Mouse (Mus musculus): ENCODE results near the gene Ins2. TPM values are rescaled to one million over a fixed set of nuclear protein-coding genes. Genes with fewer than 3 reads are reported as not detected.

The Ins2 gene
- polyA plus RNA-seq (2014; fragmentation: Nextera tagmentation; extraction: Ambion mirVana): not detected in 2 replicates

DNA sequence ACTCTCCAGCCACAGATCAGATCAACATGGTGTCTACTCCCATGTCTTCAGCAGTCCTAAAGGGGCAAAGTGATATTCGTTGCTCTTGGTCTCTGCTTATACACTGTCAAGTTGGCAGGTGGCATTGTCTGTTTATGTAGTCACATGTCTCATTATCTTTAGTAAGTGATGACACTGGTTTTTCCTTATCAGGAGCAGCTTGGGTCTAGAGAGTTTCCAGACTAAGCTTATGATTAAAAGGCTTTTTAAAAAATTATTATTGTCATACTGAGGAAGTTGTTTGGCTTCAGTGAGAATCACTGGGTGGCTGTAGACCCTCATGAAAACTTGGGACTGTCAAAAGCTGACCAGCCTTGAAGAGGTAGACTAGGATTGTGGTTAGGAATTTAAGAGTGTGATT lies at the start of gene Ins2:
Gene Ins2 (minus strand): TSS at position 101 of the 400 bp plus-strand sequence.
- Histone ChIP-seq H3K36me3 (ENCODE audit: control insufficient read depth, insufficient read depth, low read length) (no peaks in the 10 kb centered on the region), H3K4me1 (ENCODE audit: control insufficient read depth, insufficient read depth, low read length) (no peaks in the 10 kb centered on the region), H3K4me3 (ENCODE audit: low read depth, low read length) (no peak within 1 kb of the TSS), H3K9ac (ENCODE audit: low read length) (no peak within 1 kb of the TSS), H3K9me3 (ENCODE audit: control insufficient read depth, low read length) (no peaks in the 10 kb centered on the region), H3K27me3 (ENCODE audit: control insufficient read depth, insufficient read depth, low read length) (no peaks in the 10 kb centered on the region), H3K27ac (ENCODE audit: low read depth, low read length) (no peak within 1 kb of the TSS), H3K4me2 (ENCODE audit: low read depth) (no peak within 1 kb of the TSS)
- WGBS: 71% methylated on average over 1 of the region's 1 CpGs
- ATAC-seq (ENCODE audit: insufficient read depth, low FRiP score, low TSS enrichment) (no peak), DNase-seq (ENCODE audit: low spot score) (no peak)

DNA sequence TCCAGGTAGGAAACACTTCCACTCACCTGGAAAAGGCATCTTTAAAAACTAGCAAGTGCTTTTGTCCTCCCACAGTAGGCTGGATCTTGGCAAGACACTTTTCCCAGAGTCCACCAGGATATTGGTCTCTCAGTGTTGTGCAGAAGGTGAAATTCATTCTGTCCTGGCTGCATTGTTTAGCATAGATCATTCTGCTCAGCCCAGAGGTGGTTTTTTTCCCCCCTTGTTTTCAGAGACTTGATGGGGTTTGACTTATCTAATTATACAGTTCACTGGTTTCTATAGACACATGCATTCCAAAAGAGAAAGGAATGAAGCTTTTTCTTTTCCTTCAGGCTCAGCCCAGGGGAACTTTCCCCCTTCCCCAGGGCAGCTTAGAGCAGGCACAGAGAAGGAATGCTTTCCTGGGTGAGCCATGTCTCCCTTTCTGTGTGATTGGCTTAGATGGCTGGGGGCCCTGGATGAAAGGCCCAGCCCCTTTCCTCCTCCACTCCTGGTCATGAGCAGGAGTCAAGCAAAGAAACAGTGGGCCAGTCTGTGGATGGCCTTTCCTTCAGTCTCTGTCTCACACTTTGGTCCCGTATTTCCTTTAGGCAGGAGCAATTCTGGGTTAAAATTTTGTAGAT lies 49.6 kb upstream of the Ins2 start:
- Histone ChIP-seq H3K27ac (ENCODE audit: low read depth, low read length) (no peak overlapping the region), H3K4me1 (ENCODE audit: control insufficient read depth, insufficient read depth, low read length) (no peaks in the 10 kb centered on the region), H3K4me3 (ENCODE audit: low read depth, low read length) (no peak overlapping the region), H3K9me3 (ENCODE audit: control insufficient read depth, low read length) (no peaks in the 10 kb centered on the region), H3K9ac (ENCODE audit: low read length) (no peak overlapping the region; the same call in 1 of the 2 replicates), H3K4me2 (ENCODE audit: low read depth) (no peak overlapping the region), H3K27me3 (ENCODE audit: control insufficient read depth, insufficient read depth, low read length) (no peaks in the 10 kb centered on the region), H3K36me3 (ENCODE audit: control insufficient read depth, insufficient read depth, low read length) (no peaks in the 10 kb centered on the region)
- 73% methylated on average over 1 of the region's 1 CpGs for WGBS
- ATAC-seq (ENCODE audit: insufficient read depth, low FRiP score, low TSS enrichment) (no peak), DNase-seq (ENCODE audit: low spot score) (no peak)

DNA sequence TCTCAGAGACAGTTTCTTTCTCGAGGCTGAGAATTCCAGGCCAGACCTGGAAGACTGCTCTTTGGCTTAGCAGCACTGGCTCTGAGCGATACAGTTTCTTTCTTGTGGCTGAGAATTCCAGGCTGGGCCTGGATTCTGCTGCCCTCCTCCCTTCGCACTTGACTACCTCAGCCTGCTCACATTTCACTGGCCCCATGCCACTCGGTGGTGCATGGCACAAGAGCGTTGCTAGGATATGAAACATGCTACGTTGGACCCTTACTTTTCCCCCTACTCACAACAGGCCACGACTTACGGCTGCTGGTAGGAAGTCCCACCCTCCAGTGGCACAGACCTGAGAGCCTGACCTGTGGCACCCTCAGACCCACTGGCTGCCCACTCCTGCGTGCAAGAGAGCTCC lies 46.5 kb upstream of the Ins2 start:
- Histone ChIP-seq H3K4me1 (ENCODE audit: control insufficient read depth, insufficient read depth, low read length) (no peaks in the 10 kb centered on the region), H3K9me3 (ENCODE audit: control insufficient read depth, low read length) (no peaks in the 10 kb centered on the region), H3K4me3 (ENCODE audit: low read depth, low read length) (no peak overlapping the region), H3K27me3 (ENCODE audit: control insufficient read depth, insufficient read depth, low read length) (no peaks in the 10 kb centered on the region), H3K4me2 (ENCODE audit: low read depth) (no peak overlapping the region), H3K27ac (ENCODE audit: low read depth, low read length) (no peak overlapping the region), H3K9ac (ENCODE audit: low read length) (no peak overlapping the region), H3K36me3 (ENCODE audit: control insufficient read depth, insufficient read depth, low read length) (no peaks in the 10 kb centered on the region)
- 81% methylated on average over 9 of the region's 9 CpGs for WGBS
- DNase-seq (ENCODE audit: low spot score): no peak
- ATAC-seq (ENCODE audit: insufficient read depth, low FRiP score, low TSS enrichment): no peak

DNA sequence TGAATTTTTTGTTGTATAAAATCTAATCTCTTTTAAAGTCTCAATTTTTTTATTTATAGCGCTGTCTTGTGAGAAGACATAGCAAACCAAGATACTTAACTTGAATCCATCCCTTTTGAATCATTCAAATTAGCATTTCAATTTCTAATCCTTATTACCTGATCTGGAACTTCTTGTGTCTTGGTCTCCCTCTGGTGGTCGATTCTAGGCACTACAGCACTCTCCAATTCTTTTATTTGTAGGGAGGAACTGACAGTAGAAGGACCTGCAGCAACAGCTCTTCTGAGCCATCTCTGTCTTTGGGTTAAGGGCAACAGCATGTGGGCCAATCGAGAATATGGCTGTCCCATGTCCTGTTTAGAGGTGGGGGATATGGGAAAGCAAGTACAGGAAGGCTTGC lies 5.4 kb downstream of the Ins2 start:
- Histone ChIP-seq H3K4me2 (ENCODE audit: low read depth) (no peak overlapping the region), H3K4me1 (ENCODE audit: control insufficient read depth, insufficient read depth, low read length) (no peaks in the 10 kb centered on the region), H3K4me3 (ENCODE audit: low read depth, low read length) (no peak overlapping the region), H3K27ac (ENCODE audit: low read depth, low read length) (no peak overlapping the region), H3K27me3 (ENCODE audit: control insufficient read depth, insufficient read depth, low read length) (no peaks in the 10 kb centered on the region), H3K9ac (ENCODE audit: low read length) (no peak overlapping the region), H3K36me3 (ENCODE audit: control insufficient read depth, insufficient read depth, low read length) (no peaks in the 10 kb centered on the region), H3K9me3 (ENCODE audit: control insufficient read depth, low read length) (no peaks in the 10 kb centered on the region)
- DNase-seq (ENCODE audit: low spot score): peak; percentile 40
- 13% methylated on average over 3 of the region's 3 CpGs for WGBS
- no peak for ATAC-seq (ENCODE audit: insufficient read depth, low FRiP score, low TSS enrichment)

GRCm38 (mm10) chr7:142736943-142737490 lies 6.2 kb downstream of the Ins2 start:
- no peaks in the 10 kb centered on the region for H3K9me3 ChIP-seq (ENCODE audit: control insufficient read depth, low read length)
- WGBS: 65% methylated on average over 1 of the region's 1 CpGs
- H3K27ac ChIP-seq (ENCODE audit: low read depth, low read length): no peak overlapping the region
- DNase-seq (ENCODE audit: low spot score) (no peak), ATAC-seq (ENCODE audit: insufficient read depth, low FRiP score, low TSS enrichment) (no peak)
- H3K4me3 ChIP-seq (ENCODE audit: low read depth, low read length): no peak overlapping the region
- H3K27me3 ChIP-seq (ENCODE audit: control insufficient read depth, insufficient read depth, low read length): no peaks in the 10 kb centered on the region
- H3K9ac ChIP-seq (ENCODE audit: low read length): no peak overlapping the region
- no peak overlapping the region for H3K4me2 ChIP-seq (ENCODE audit: low read depth)
- H3K36me3 ChIP-seq (ENCODE audit: control insufficient read depth, insufficient read depth, low read length): no peaks in the 10 kb centered on the region
- no peaks in the 10 kb centered on the region for H3K4me1 ChIP-seq (ENCODE audit: control insufficient read depth, insufficient read depth, low read length)

DNA sequence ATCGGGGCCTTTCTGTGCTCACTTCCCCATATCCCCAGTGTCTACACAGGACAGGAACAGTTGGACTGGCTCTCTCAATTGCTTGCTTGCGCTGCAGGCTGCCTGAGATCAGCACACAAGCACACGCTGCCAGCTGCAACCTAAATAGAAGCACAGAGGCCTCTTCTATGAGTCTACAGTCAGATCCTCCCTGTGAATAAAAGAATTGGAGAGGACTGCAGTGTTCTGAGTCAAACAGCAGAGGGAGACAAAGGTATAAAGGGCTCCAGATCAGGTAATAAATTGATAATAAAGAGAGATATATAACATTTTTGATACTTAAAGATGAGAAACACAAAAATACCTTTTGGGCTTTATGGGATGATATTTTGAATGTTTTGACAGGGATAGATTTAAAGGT lies 17.2 kb downstream of the Ins2 start:
- Histone ChIP-seq H3K27ac (ENCODE audit: low read depth, low read length) (no peak overlapping the region), H3K27me3 (ENCODE audit: control insufficient read depth, insufficient read depth, low read length) (no peaks in the 10 kb centered on the region), H3K4me3 (ENCODE audit: low read depth, low read length) (no peak overlapping the region), H3K4me2 (ENCODE audit: low read depth) (no peak overlapping the region), H3K4me1 (ENCODE audit: control insufficient read depth, insufficient read depth, low read length) (no peaks in the 10 kb centered on the region), H3K9ac (ENCODE audit: low read length) (no peak overlapping the region), H3K9me3 (ENCODE audit: control insufficient read depth, low read length) (no peaks in the 10 kb centered on the region), H3K36me3 (ENCODE audit: control insufficient read depth, insufficient read depth, low read length) (no peaks in the 10 kb centered on the region)
- DNase-seq (ENCODE audit: low spot score) (no peak), ATAC-seq (ENCODE audit: insufficient read depth, low FRiP score, low TSS enrichment) (no peak)
- 54% methylated on average over 3 of the region's 3 CpGs for WGBS

GRCm38 (mm10) chr7:142720725-142721124 lies 22.5 kb downstream of the Ins2 start:
- no peaks in the 10 kb centered on the region for H3K36me3 ChIP-seq (ENCODE audit: control insufficient read depth, insufficient read depth, low read length)
- no peak overlapping the region for H3K4me2 ChIP-seq (ENCODE audit: low read depth)
- H3K27ac ChIP-seq (ENCODE audit: low read depth, low read length): no peak overlapping the region
- no peak overlapping the region for H3K4me3 ChIP-seq (ENCODE audit: low read depth, low read length)
- WGBS: 4% methylated on average over 2 of the region's 2 CpGs
- H3K9ac ChIP-seq (ENCODE audit: low read length): no peak overlapping the region
- peak; percentile 61 for DNase-seq (ENCODE audit: low spot score)
- H3K27me3 ChIP-seq (ENCODE audit: control insufficient read depth, insufficient read depth, low read length): no peaks in the 10 kb centered on the region
- H3K4me1 ChIP-seq (ENCODE audit: control insufficient read depth, insufficient read depth, low read length): no peaks in the 10 kb centered on the region
- no peak for ATAC-seq (ENCODE audit: insufficient read depth, low FRiP score, low TSS enrichment)
- no peaks in the 10 kb centered on the region for H3K9me3 ChIP-seq (ENCODE audit: control insufficient read depth, low read length)

DNA sequence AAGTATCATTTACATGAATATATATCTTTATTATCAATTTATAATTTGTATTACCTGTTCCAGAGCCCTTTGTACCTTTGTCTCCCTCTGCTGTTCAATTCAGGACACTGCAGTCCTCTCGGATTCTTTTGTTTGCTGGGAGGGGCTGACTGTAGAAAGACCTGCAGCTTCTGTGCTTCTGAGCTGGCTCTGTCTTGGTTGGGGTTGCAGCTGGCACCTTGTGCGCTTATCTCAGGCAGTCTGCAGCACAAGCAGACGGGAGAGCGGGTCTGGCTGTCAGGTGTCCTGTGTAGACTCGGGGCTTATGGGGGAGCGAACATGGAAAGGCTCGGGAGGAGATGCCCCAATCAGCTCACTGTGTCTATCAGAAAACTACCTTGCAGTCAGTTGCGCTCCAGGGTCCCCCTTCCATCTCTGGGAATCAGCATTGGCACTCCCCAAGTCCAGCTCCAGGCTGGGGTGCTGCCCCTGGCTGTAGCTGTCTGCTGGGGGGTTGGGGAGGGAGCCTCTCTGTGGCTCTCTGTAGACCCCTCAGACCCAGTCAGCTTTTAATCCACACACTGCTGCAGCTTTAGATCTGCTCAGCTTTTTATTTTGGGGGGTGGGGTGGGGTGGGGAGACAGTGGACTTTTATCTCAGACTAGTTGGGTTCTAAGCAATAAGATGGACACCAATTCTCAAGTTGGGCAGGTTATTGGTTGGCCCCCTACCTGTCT lies 28.2 kb downstream of the Ins2 start:
- Histone ChIP-seq H3K27ac (ENCODE audit: low read depth, low read length) (no peak overlapping the region), H3K9ac (ENCODE audit: low read length) (peak overlapping the region; percentile 55), H3K36me3 (ENCODE audit: control insufficient read depth, insufficient read depth, low read length) (no peaks in the 10 kb centered on the region), H3K4me1 (ENCODE audit: control insufficient read depth, insufficient read depth, low read length) (no peaks in the 10 kb centered on the region), H3K27me3 (ENCODE audit: control insufficient read depth, insufficient read depth, low read length) (no peaks in the 10 kb centered on the region), H3K9me3 (ENCODE audit: control insufficient read depth, low read length) (no peaks in the 10 kb centered on the region), H3K4me2 (ENCODE audit: low read depth) (peak overlapping the region; percentile 26), H3K4me3 (ENCODE audit: low read depth, low read length) (0 out of 2 replicates have a peak overlapping the region, but pooled peaks have one; percentile 1)
- WGBS: 21% methylated on average over 8 of the region's 8 CpGs
- ATAC-seq (ENCODE audit: insufficient read depth, low FRiP score, low TSS enrichment): no peak
- DNase-seq (ENCODE audit: low spot score): peak; percentile 60

DNA sequence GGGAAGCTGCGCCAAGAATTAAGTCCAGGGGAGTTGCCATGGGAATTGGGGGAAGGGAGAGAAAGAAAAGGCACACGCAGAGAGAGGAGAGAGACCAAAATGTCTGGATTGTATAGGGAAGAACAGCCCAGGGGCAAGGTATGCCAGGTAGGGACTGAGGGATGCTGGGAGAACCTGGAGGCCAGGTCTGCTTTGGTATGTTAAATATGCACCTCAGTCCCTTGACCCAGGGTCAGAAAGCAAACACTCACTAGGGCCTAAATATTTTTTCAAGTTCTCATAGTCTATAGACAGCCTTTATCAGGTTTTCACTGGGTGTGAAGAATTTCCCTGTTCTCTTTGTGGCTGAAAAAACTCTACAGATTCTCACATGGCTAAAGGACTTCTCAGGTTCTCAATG lies 36.3 kb downstream of the Ins2 start:
- Histone ChIP-seq H3K9ac (ENCODE audit: low read length) (no peak overlapping the region), H3K4me1 (ENCODE audit: control insufficient read depth, insufficient read depth, low read length) (no peaks in the 10 kb centered on the region), H3K4me3 (ENCODE audit: low read depth, low read length) (no peak overlapping the region), H3K36me3 (ENCODE audit: control insufficient read depth, insufficient read depth, low read length) (no peaks in the 10 kb centered on the region), H3K27ac (ENCODE audit: low read depth, low read length) (no peak overlapping the region), H3K27me3 (ENCODE audit: control insufficient read depth, insufficient read depth, low read length) (no peaks in the 10 kb centered on the region), H3K9me3 (ENCODE audit: control insufficient read depth, low read length) (no peaks in the 10 kb centered on the region), H3K4me2 (ENCODE audit: low read depth) (no peak overlapping the region)
- ATAC-seq (ENCODE audit: insufficient read depth, low FRiP score, low TSS enrichment) (no peak), DNase-seq (ENCODE audit: low spot score) (no peak)
- WGBS: 75% methylated on average over 2 of the region's 2 CpGs
